Mouse (Mus musculus) CD8-positive naive resting alpha-beta T cell, adult 2 months (primary cell): ENCODE results near the gene Fcer2a.
A peak's percentile ranks its signal among the peaks of the same experiment; 100 is the strongest.

ENCODE experiments used
- DNase-seq, 2 experiments: peaks; one replicate each; pipeline ENCODE4 v3.0.0; 2022; ENCODE audit warnings: low read depth in 2 of 2, low spot score in 2 of 2

Fcer2a gene

GRCm38 (mm10) chr8:3694121-3694520, at the start of gene Fcer2a:
Gene Fcer2a, minus strand, starts transcription at chr8:3694175.
- DNase-seq: no peak

DNA sequence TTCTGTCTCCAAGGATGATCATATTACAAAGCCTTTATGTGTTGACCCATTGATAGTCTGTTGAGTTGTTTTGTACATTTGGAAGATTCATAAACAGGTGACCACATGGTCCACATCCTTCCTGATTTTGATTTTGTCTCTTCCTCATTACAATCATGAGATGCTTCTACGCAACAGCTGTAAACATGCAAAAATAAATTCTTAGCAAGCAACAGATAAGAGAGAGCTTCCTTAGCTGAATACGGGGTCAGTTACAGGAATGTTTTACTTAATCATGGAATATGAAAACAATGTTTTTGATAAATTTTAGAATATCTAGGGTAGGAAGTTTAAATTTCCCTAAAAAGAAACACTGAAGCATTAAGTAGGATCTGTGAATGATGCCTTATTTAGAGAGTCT, 43.0 kb upstream of the Fcer2a start:
- DNase-seq: no peak

GRCm38 (mm10) chr8:3735599-3735998, 41.6 kb upstream of the Fcer2a start:
- no peak for DNase-seq

DNA sequence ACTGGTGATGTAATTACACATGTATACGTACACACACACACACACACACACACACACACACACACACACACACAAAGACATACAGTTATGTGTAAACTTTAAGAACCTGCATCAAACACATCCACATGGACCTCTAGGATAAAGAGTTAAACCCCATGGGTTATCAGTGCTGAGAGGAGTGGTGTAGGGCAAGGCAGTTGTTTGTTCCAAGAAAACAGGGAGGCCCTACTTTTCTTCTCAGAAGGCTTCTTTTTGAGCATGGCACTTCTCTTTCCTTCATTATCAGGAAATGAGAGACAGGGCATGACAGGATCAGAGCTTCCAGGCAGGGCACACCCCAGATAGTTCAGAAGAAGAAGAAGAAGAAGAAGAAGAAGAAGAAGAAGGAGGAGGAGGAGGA, 40.1 kb upstream of the Fcer2a start:
- DNase-seq: no peak

DNA sequence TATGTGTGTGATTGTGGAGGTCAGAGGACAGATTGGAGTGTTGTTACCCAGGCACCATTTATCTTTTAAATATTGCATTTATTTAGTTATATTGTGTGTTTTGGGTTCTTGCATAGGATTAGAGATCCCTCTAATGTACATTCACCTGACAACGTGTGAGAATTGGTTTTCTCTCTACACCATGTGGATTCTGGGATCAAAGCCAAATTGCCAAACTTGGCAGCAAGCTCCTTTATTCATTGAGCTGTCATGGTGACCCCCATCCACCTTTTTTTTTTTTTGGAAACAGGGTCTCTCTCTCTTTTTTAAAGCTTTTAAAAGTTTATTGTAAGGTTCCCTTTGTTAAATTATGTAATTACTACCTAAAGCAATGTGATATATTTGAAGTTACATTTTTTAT, 27.1 kb upstream of the Fcer2a start:
- DNase-seq: no peak

DNA sequence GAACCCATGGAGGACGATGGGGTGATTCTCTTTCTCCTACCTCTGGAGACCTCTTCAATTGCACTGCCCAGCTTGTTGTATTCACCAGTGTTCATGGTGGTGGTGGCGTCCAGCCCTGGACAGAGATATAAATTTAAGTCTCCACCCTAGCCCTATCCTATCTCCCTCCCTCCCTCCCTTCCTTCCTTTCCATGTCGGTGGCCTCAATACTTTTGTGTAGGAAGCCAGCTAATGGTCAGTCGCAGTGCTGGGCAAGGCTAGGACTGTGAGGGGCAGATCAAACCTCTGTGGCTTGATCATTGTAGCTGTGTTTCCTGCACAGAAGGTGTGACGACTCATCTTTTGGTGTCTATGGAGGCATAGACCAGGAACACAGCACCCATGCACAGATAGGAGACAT, 26.6 kb upstream of the Fcer2a start, which contains the start of gene Clec4g:
Gene Clec4g (minus strand): TSS at position 101 of the 400 bp plus-strand sequence.
- DNase-seq: no peak

DNA sequence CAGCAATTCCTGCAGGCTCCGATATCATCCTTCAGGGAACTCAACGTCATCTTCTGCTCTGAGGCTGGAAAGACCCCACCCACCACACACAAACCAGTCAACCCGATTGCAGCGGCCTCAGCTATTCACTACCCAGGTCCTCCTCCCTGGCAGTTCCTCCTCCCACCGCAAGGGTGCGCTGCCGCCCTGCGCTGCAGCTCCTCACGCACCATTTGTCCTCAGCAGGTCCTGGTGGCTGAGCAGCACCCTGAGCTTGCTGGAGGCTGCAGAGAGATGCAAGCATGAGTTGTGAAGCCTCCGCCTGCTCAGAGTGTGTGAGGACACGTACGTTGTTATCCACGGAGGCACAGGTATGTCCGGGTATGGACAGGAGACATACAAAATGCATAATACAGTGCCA, 24.6 kb upstream of the Fcer2a start:
- peak; percentile 55 to 57 for DNase-seq

DNA sequence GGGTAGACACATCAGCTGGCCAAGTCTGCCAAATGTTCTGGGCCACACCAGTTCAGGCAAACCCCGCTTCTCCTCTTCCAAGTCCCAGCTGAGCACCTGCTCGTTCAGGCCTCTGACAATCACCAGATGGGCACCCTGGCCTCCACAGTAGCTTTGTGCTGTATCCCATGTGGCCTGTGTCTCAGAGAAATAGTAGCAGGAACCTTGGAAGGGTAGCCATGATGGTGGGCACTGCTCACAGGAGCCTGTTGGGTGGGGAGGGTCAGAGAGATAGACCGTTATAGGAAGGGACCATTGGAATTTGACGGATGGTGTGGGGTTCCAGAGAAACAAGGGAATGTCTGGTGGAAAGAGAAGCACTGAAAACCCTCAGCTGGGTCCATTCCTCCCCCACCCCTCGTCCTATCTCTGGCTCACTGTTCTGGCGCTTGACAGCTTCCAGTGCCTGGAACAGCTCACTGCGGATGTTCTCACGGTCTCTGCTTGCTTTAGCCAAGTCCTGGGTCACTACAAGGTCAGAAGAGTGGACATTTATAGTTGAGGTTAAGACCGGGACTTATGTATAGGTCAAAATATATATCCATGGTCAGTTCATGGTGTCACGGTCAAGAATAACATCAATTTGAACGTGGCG, 23.5 kb upstream of the Fcer2a start:
- no peak for DNase-seq

DNA sequence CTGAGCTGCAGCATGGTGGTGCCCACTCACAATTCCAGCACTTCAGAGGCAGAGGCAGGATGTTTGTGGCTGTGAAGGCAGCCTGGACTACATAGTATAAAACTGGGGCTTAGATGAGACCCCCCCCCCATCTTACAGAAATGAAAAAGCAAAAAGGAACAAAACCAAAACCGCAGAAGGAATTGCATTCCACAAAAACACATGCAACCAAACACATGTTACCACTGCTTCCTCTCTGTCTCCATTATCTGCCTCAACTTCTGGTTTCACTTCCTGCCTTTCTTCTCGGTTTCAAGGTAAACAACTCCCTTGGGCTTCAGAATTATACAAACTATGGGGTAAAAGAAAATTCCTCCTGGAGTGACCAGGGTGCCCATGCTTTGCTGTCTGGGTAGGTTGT, 17.7 kb upstream of the Fcer2a start:
- no peak for DNase-seq

- no peak for DNase-seq
These were observed 16.3 kb upstream of the Fcer2a start for GRCm38 (mm10) chr8:3710312-3710711.

DNA sequence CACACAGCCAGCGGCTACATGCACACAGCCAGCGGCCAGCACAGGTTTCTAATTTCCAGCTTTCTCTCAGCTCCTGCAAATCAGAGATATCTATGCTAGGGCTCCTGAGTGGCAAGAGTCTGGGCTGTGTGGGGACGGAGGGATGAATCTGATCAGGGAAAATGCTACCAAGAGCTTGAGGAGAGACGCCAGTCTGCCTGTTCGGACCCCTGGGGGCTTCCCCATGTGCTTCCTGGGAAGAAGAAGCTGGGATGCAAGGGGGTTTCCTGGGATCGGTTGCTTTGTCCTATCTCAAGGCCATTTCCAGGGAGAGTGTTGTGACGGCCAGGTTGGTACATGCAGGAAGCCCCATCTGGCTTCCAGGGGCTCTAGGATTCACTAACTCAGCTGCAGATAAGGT, 13.6 kb upstream of the Fcer2a start:
- no peak for DNase-seq

DNA sequence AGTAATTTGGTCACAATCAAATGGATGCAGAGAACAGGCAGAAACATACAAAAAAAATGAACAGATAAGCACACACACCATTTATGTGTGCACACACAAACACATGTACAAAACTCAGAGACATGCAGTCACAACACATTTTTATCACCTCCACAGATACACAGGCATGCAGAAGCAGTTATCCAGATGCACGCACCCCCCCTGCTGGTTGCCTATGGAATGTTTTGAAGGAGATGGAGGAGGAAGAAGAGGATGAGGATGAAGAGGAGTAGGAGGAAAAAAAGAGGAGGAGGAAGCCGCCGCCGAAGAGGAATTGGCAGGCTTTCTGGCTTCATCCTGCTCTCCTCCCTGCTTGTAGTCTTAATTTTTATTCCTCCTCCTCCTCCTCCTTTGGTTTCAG, 11.7 kb upstream of the Fcer2a start:
- no peak for DNase-seq

DNA sequence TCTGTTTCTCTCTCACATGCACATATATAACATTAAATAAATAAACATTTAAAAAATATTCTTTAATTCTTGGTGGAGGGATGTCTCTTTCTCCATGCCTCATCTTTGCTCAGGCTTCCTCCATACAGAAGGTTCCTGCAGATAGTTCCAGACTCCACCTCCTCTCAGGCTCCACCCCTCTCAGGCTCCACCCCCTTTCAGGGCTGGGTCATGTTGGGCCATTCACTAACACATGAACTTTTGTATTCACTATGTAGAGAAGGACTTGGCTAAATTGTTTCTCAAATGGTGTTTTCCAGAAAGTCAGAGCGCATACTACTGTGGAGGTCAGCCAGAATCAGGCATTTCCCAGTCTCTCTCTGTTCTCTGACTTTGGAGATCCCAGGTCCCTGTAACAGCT, 7.5 kb upstream of the Fcer2a start:
- DNase-seq: no peak

- DNase-seq: no peak
These were observed 3.2 kb downstream of the Fcer2a start for GRCm38 (mm10) chr8:3690774-3691173.

DNA sequence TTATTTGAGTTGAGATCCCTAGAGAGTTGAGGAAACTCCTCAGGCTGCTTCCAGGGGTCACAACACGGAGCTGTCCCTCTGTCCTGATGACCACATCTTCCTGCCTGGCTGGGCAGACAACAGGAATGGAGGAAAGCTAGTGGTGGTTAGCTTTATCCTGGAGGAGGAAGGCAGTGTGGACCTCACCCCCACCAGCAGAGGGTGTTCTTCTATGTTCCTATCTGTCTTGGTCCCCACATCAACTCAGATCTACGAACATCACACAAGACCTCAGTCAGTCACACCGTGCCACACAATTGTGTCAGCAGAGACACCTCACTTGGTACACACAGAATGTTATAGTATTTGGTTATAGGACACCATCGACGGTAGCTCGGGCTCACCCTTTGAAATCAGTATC, 6.4 kb downstream of the Fcer2a start:
- DNase-seq: no peak

DNA sequence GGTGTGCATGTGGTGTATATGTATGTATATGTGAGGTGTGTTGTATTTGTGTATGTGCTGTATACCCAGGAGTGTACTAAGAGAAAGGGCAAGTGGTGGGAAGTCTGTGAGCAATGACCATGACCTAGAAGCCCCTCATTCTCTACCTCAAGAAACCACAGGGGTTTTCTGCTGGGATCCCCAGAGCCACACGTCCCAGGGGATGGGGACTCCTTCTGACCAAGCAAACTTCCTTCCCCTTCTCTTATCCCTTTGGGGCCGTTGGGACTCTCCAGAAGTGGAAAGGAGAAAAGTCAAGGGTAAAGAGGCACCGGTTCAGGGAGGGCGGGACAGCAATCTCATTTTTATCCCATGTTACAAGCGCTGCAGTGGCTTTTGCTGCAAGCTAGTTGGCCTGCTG, 8.6 kb downstream of the Fcer2a start:
- no peak for DNase-seq

DNA sequence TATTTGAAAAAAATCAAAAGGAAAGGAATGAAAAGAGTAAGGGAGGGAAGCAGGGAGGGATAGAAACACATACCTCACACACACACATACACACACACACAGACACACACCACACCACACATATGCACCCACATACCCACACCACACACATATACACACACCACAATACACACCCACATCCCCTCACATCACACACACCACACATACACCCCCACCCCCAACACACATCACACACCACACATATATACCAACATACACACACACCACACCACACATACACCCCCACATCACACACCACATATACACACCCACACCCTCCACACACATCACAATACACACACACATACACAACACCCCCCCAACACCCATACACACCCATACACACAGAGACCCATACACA, 9.4 kb downstream of the Fcer2a start:
- no peak for DNase-seq

- DNase-seq: no peak
These were observed 10.4 kb downstream of the Fcer2a start for GRCm38 (mm10) chr8:3683408-3684176.

DNA sequence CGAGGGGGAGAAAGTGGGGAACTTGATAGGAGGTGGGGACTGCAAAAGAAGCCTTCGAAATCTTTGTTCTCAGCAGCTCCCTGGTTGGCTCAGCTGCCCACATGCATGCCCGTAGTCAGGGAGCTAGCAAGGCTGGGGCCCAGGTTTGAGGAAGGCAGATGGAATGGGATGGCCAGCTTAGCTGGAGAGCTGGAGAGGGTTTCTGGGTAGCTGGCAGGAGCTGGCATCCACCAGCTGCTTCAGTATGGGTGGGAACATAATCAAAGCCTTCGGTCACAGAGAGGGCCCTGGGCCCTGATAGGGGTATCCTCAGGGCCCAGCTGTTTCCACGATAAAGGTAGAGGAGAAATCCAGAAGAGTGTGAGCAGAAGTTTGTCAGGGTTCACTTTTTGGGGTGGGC, 11.5 kb downstream of the Fcer2a start:
- no peak for DNase-seq

GRCm38 (mm10) chr8:3679656-3680055, 14.3 kb downstream of the Fcer2a start:
- no peak for DNase-seq

GRCm38 (mm10) chr8:3679236-3679635, 14.7 kb downstream of the Fcer2a start:
- DNase-seq: no peak

DNA sequence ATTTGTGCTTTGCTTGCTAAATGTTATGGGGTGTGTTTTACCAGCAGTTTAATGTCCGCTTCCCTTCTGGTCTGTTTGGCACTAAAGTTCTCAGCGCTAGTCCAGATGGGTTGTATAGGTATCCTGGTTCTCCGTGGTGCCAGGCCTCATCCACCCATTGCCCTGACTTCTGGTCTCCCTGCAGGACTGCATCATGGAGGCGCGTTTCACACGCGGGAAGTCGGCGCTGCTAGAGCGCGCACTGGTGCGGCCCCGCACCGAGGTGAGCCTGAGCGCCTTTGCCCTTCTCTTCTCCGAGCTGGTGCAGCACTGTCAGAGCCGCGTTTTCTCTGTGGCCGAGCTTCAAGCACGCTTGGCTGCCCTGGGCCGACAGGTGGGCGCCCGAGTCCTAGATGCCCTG, 15.1 kb downstream of the Fcer2a start:
- DNase-seq: no peak
